Mouse (Mus musculus) monocyte, adult 2 months (primary cell): Measurements from ENCODE around the gene Il2rb.

Experiments
- DNase-seq, 2 experiments: peaks; one replicate each; pipeline ENCODE4 v3.0.0; 2022; ENCODE audit warnings: low spot score in 2 of 2, low read depth in 1 of 2

Gene Il2rb

DNA sequence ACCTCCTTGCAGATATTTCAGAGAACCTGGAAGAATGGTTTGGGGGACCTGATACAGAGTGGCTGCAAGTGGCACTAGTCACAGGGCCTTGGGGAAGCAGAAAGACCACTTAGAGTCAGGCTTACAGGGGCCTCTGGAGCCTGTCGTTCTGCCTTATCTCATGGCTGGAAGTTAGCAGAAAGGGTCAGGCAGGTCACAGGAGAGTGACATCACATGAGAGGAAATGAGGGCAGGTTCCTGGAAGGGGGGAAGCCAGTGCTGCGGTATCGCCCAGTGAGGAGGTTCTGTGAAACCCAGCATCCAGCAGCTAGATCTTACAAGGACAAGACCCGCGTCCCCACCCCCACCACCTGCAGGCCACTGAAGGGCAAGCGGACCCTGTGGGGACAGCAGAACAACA, 45.9 kb downstream of the Il2rb start:
- no peak for DNase-seq

DNA sequence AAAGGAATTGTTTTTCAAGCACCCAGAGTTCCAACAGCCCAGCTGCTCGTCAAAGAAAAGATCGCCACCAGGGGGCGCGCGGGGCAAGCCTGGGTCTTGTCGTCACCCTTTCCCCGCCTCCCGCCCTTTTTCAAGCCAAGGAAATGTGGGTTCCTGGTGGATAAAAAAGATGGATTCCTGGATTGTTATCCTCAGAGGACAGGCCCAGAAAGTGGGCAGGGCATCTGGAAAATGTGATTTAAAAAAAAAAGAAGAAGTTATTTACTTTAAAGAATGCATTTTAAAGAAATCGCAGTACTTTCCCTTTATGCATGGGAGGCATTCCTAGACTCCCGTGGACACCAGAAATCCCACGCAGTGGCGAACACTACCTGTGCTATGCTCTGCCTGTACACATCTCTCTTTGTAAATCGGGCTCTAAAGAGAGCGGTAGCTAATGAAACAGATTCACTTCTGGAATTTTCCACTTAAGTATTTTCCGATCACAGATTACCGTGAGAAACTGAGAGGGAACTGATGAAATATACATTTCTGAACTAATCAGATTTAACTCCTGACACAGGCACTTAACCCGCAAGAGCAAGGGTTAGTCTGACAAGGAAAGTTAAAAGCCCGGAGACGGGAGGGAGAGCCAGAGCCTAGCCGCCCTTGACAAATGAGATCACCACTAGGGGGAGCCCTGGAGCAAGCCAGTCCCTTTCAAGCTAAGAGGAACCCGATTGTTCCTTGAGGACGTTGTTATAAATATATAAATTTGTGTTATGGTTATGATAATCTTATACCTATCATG, 47.1 kb downstream of the Il2rb start:
- DNase-seq: peak; percentile 64 to 82

DNA sequence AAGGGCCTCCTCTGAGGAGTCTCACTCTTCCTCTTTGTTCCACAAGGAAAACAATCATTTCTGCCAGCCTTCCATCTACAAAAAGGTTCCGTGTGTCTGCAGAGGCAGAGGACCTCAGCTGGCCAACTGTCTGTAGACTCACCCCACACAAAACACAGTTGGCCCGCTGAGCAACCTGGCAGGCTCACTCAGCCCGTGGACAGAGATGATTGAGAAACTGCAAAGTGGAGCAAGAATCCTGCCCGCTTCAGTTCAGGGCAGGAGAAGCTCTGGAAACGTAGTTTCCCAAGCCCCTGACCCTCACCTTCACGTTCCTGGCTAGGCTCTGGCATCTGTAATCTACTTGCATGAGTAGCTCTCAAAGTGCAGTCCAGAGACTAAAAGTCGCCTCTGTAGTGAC, 48.0 kb downstream of the Il2rb start:
- no peak for DNase-seq

DNA sequence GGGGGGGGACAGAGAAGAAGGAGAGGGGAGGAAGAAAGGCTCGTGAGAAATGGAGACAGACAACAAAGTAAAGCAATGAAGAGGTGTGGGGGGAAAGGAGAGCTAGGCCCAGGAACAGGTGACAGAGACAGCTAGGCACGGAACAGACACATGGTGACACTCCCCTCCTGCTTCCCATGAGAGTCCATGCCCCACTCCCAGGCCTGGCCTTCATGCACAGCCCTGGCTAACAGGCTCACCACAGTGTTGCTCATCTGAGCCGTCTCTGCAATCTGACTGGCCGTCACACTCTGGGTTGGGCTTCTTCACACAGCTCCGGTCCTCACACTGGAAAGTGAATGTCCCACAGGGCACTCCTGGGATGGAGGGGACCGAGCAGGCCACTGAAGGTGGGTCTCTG, 51.2 kb downstream of the Il2rb start:
- no peak for DNase-seq

DNA sequence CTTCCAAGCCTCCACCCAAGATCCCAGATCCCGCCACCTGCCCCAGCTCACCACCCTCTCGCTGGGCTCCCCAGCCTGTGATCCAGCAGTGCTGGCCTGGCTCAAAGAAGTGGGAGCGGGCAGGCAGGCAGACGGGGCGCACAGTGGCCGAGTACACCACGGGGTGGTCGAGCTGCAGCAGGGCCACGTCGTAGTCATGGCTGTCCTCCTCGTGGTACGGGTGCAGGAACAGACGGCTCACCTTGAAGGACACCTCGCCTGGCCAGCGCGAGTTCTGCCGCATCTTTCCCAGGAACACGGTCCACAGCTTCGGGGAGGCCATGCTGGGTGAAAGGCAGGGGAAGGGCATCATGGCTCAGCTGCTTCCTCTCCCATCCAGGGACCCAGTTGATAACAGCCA, 52.8 kb downstream of the Il2rb start:
- DNase-seq: no peak

DNA sequence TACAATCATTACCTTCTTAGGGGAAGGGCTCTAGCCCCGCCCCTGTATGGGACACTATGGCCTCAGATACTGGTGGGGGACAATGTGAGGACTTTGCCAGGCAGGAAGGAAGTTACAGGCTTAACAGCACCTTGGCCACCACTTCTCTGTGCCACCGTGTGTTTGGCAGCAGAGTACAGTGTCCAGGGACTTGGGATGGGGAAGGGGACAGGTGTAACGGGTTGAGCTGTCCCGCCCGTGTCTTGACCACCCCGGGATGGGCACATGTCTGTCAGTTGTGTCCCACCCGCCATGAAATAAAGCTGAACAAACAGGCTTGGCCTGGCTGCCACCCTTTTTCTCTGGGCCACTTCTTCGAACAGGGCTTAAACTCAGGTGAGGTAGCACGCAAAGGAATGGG, 56.1 kb downstream of the Il2rb start:
- DNase-seq: no peak

DNA sequence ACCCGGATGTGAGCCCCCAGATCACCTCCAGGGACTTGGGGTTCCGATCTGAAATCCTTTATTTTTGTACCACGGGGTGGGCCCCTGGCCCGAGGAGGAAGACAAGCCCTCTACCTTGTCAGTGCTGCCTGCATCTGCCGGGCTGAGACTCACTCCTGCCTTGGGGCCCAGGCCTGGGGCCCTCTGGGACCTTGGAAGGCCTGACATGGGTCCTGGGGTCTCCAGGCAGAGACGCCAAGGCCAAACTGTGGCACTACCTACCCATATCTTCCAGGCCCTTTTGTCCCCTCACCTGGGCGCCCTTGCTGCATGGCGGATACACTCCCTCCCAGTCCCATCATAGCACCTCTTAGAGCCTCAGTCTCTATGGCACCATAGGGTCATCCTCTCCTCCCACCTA, 56.6 kb downstream of the Il2rb start:
- DNase-seq: no peak

DNA sequence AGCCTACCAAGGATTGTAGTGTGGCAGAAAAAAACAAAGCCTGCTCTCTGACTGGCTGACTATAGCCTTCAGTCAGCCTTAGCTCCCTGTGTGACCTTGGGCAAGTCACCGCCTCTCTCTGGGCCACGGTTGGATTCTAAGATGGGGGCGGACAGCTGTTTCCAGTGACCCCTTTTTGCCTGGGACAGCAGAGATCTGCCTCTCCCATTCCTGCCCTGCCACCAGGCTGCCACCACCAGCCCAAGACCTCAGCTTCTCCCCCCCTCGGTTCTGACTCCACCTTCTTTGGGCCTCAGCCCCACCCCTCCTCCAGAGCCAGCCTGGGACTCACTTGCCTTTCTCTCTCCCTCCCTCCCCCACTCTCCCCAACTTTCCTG, 57.1 kb downstream of the Il2rb start:
- DNase-seq: no peak

DNA sequence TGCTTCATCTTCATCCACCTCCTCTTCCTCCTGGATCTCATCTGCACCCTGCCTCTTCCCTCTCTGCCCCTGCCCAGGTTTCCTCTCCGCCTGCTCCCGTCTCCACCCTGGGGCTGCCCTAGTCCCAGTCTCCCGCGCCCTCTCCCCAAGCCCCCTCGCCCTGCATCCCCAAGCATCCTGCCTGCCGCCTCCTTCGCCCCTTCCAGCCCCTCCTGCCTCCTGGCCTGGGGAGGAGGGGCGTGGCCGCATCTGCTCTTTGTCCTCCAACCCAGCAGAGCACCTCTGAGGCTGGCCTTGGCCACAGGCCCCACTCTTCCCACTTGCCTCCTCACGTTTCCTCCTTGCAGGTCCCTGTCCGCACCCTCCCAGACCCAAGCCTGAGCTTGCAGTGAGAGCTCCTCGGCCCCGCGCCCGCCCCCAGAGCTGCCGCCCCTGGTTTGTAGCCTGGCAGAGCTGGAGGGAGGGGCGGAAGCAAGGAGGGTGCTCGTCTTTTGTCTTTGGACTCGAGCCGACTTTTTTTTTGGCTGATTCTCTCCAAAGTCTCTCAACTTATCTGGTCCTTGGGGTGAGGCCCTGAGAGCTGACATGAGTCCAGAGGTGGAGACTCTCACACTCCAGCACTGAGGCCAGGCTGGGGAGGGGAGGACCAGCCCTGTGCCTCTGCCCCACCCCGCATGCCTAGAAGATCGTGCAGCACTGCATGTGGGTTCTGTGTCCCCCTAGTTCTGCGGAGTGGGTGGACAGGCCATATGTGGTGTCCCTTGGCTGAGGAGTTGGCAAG, 57.6 kb downstream of the Il2rb start:
- no peak for DNase-seq

DNA sequence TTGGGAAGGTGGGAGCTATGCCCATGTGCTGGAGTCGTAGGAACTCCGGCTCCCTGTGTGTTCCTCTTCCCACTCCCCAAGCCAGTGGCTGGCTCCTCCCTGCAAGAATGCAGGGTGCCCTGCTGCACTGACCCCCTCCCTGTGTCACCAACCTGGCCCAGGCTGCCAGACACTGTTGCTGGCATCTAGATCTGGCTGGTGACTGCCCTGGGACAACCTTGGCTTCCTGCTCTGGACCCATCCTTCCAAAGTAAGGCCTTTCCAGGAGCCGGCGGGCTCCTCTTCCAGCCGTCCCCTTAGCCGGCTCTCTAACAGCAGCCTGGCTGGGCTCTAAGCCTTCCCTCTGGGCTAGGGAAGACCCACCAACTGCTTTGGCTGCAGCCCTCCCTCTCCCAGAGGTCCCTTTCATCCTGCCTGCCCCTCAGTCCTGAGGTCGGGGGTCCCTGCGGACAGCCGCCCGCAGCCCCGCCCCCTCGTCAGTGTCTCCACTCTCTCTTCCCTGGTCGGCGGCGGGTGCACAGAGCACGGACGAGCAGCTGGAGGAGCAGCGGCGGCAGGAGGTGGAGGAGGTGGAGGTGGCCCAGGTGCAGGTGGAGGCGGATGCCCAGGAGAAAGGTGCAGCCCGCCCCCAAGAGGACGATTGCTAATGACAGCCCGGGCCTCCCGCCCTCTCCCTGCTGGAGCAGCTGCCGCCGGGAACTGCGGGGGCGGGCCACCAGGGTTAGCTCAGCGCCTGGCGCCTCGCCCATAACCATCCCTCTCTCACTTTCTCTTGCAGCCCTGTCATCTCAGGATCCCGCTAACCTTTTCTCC, 58.5 kb downstream of the Il2rb start:
- DNase-seq: no peak

DNA sequence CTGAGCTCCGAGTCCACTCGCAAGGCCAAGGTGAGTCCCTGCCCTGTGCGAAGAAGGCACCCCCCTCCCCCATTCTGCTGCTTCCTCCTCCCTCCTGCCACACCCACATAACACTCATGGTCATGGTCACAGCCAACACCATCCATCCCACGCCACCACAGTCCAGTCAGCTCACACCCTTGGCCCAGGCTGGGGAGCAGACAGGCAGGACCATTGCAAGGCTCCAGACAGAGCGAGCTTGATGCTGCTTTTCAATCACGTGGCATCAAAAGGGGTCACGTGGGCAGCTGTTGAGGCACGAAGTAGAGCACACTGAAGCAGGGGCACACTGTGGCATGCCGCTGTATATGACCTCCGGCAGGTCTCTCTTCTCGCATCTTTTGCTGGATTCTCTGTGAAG, 59.4 kb downstream of the Il2rb start:
- no peak for DNase-seq

DNA sequence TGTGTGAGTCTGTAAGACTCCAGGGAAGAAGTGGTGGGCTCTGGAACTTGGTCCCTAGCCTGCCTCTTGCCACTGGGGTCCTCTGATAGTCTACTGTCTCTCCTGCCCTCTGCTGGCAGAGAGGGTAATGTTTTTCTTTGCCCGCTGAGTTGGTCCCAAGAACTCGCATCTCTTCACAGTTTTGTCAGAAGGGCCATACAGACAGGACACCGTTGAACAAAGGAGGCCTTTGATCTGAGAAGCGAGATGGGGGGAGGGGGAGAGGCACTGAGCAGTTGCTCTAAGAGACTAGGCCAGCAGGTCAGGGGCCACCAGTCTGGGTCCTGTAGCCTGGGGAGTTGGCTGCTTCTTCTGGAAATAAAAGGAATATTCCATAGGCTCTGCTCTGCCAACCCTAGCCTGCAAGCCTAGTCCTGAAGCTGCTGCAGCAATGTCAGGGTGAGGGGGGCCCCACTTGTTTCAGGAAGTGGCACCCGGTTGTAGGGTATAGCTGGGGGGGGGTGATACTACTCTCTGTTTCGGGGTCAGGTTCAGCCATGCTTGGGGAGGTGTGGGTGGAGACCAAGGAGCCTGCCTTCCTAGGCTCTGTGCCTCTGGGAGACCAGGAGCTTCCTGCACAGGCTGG, 60.1 kb downstream of the Il2rb start:
- DNase-seq: no peak

DNA sequence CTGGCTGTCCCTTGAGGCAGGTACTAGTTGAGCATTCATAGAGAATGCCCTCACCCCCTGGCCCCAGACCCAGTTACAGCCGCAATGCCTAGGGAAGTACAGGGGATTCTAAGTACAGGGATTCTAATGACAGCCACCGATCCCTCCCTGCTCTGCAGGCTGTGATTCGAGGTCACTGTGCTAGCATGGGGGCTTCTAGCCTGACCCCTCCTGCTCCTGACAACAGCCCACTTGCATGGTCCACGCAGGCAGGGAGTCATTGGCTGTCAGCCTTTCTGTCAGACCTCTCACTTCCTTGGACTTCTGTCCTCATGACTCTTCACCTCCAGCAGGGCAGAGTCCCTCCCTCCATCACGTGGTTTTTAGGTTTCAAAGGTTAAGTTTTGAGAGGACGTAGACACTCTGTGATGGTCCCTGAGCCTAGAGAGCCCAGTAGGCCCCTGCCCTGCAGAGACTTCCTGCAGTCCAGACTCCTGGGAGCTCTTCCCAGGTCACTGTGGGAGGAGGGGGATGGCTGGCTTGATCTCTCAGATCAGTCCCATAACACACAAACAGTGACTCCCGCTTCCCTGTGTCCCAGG, 63.4 kb downstream of the Il2rb start:
- no peak for DNase-seq

DNA sequence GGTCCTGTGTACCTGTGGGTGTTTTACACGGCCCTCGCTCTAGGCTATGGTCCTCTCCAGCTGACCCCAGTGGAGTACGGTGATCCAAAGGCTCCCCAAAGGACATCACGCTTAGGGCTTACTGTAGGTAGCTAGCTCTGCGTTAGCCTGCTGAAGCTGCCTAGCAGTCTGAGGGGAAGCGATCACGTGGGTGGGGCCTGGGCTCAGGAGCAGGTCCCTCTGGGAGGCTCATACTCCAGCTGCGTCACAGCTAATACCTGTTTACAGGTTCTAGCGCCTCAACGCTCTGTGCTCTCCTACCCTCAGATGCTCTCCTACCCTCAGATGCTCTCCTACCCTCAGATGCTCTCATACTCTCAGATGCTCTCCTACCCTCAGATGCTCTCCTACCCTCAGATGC, 64.2 kb downstream of the Il2rb start:
- DNase-seq: no peak

DNA sequence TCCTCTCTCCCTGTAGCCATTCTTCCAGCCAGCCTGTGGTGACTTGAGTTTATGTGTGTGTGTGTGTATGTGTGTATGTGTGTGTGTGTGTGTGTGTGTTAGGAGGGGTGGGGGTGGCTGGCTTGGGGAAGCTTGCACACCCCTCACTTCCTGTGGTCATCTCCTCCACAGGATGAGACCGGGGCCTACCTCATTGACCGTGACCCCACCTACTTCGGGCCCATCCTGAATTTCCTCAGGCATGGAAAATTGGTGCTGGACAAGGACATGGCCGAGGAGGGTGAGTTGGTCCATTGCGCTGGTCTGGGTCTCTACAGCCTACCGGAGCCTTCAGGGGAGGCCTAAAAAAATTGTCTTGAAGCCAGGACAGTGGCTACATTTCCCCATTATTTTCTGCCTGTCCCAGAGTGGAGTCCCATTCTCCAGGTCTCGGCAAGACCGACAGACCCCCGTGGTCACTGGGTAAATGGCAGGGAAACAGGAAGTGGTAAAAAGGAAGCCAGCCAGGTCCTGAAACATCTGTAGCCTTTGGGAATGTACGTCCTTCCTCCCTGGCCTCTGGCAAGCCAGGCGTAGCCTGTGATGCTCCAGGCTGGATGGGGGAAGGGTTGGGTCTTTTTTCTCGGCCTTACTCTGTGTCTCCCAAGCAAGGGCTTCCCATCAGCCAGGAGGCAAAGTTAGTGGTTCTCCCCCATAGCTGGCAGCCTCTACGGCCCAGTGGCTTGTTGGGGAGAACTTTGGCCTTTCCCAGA, 65.0 kb downstream of the Il2rb start:
- no peak for DNase-seq
